Mouse (Mus musculus) midbrain, embryonic 11.5 days (tissue): Measurements from ENCODE around the gene Tff1. TPM values are rescaled to one million over a fixed set of nuclear protein-coding genes. Genes with fewer than 3 reads are reported as not detected.

ENCODE experiments used
- ATAC-seq: fragments of 200-750 bp; cut with Nextera tagmentation; 2 replicates; pipeline ENCODE4 v1.8.0; 2017; ENCODE audit warnings: moderate TSS enrichment, moderate library complexity; ENCODE audit not compliant: low FRiP score
- DNase-seq: peaks from one replicate; pipeline ENCODE4 v3.0.0; 2015; ENCODE audit warnings: low spot score; ENCODE audit errors: missing footprints
- H3K27ac ChIP-seq: fragments of 300-500 bp; sonication (generic); 2 replicates; pipeline ENCODE4 v1.5.1; 2014; ENCODE audit warnings: low read depth, low read length
- H3K27me3 ChIP-seq: fragments of 300-500 bp; sonication (generic); 2 replicates; pipeline ENCODE4 v1.6.1; 2014; ENCODE audit warnings: mild to moderate bottlenecking, low read length, moderate library complexity, mixed read lengths; ENCODE audit not compliant: control insufficient read depth, insufficient read depth
- H3K36me3 ChIP-seq: fragments of 300-500 bp; sonication (generic); 2 replicates; pipeline ENCODE4 v1.6.1; 2014; ENCODE audit warnings: mild to moderate bottlenecking, low read length, moderate library complexity, mixed read lengths; ENCODE audit not compliant: control insufficient read depth, insufficient read depth
- H3K4me1 ChIP-seq: fragments of 300-500 bp; sonication (generic); 2 replicates; pipeline ENCODE4 v1.6.1; 2014; ENCODE audit warnings: low read length; ENCODE audit not compliant: control insufficient read depth, insufficient read depth
- H3K4me2 ChIP-seq: fragments of 300-500 bp; sonication (generic); 2 replicates; pipeline ENCODE4 v1.6.1; 2014; ENCODE audit warnings: mild to moderate bottlenecking, moderate library complexity
- H3K4me3 ChIP-seq: fragments of 300-500 bp; sonication (generic); 2 replicates; pipeline ENCODE4 v1.5.1; 2014; ENCODE audit warnings: low read depth, low read length
- H3K9ac ChIP-seq: fragments of 300-500 bp; sonication (generic); 2 replicates; pipeline ENCODE4 v1.6.1; 2014; ENCODE audit warnings: low read length
- H3K9me3 ChIP-seq: fragments of 300-500 bp; sonication (generic); 2 replicates; pipeline ENCODE4 v1.6.1; 2016; ENCODE audit warnings: low read length; ENCODE audit not compliant: control insufficient read depth
- WGBS: fragments of 180-500 bp; shearing (Covaris S2); extraction: QIAGEN DNeasy Blood & Tissue Kit; methylation state at CpG from one replicate; pipeline ENCODE4 v1.1.7; 2014; 5-methylcytosine and 5-hydroxymethylcytosine counted together
- polyA plus RNA-seq: library from polyadenylated mRNA; unstranded; fragments of >200 nt; fragmentation: Nextera tagmentation; extraction: Ambion mirVana; gene quantifications from 2 replicates; pipeline ENCODE4 v1.2.1, GENCODE M21; 2014

The Tff1 gene
- polyA plus RNA-seq, 1 experiment from 2014 or later: not detected

- H3K9me3 ChIP-seq: no peaks in the 10 kb centered on the region
- ATAC-seq: no peak
- WGBS: 93% methylated on average over 7 of the region's 7 CpGs
Measured at GRCm38 (mm10) chr17:31142116-31142515, 23.0 kb downstream of the Tff1 start.

GRCm38 (mm10) chr17:31138398-31138797 lies 26.7 kb downstream of the Tff1 start:
- 15% methylated on average over 5 of the region's 5 CpGs for WGBS
- no peaks in the 10 kb centered on the region for H3K27me3 ChIP-seq
- H3K9me3 ChIP-seq: no peaks in the 10 kb centered on the region
- H3K36me3 ChIP-seq: no peaks in the 10 kb centered on the region
- H3K4me1 ChIP-seq: no peaks in the 10 kb centered on the region
- ATAC-seq: no peak
- H3K9ac ChIP-seq: no peak overlapping the region
- H3K4me3 ChIP-seq: no peak overlapping the region
- DNase-seq: no peak
- no peak overlapping the region for H3K27ac ChIP-seq
- no peak overlapping the region for H3K4me2 ChIP-seq

More at GRCm38 (mm10) chr17:31142116-31142515, 23.0 kb downstream of the Tff1 start:
- no peak overlapping the region for H3K27ac ChIP-seq
- no peak overlapping the region for H3K9ac ChIP-seq
- no peak overlapping the region for H3K4me2 ChIP-seq
- H3K4me1 ChIP-seq: no peaks in the 10 kb centered on the region
- no peaks in the 10 kb centered on the region for H3K27me3 ChIP-seq
- H3K36me3 ChIP-seq: no peaks in the 10 kb centered on the region
- no peak overlapping the region for H3K4me3 ChIP-seq
- DNase-seq: no peak

GRCm38 (mm10) chr17:31136821-31137220 lies 28.3 kb downstream of the Tff1 start:
- Histone ChIP-seq H3K27ac (no peak overlapping the region), H3K4me2 (no peak overlapping the region), H3K36me3 (no peaks in the 10 kb centered on the region), H3K9ac (no peak overlapping the region), H3K27me3 (no peaks in the 10 kb centered on the region), H3K4me3 (no peak overlapping the region), H3K4me1 (no peaks in the 10 kb centered on the region), H3K9me3 (no peaks in the 10 kb centered on the region)
- DNase-seq (no peak), ATAC-seq (no peak)
- 96% methylated on average over 1 of the region's 1 CpGs for WGBS

- Histone ChIP-seq H3K4me3 (no peak overlapping the region), H3K9me3 (no peaks in the 10 kb centered on the region), H3K4me2 (no peak overlapping the region), H3K27ac (no peak overlapping the region), H3K27me3 (no peaks in the 10 kb centered on the region), H3K9ac (no peak overlapping the region), H3K36me3 (no peaks in the 10 kb centered on the region), H3K4me1 (no peaks in the 10 kb centered on the region)
- 65% methylated on average over 3 of the region's 3 CpGs for WGBS
- DNase-seq: no peak
- ATAC-seq: no peak
Measured at GRCm38 (mm10) chr17:31136291-31136690, 28.8 kb downstream of the Tff1 start.

GRCm38 (mm10) chr17:31134913-31135312 lies 30.2 kb downstream of the Tff1 start:
- Histone ChIP-seq H3K9ac (no peak overlapping the region), H3K4me2 (no peak overlapping the region), H3K27ac (no peak overlapping the region), H3K4me1 (no peaks in the 10 kb centered on the region), H3K36me3 (no peaks in the 10 kb centered on the region), H3K27me3 (no peaks in the 10 kb centered on the region), H3K9me3 (no peaks in the 10 kb centered on the region), H3K4me3 (no peak overlapping the region)
- WGBS: 81% methylated on average over 6 of the region's 6 CpGs
- ATAC-seq (no peak), DNase-seq (no peak)

- WGBS: 86% methylated on average over 15 of the region's 15 CpGs
- no peaks in the 10 kb centered on the region for H3K27me3 ChIP-seq
Measured at GRCm38 (mm10) chr17:31133776-31134175, 31.3 kb downstream of the Tff1 start.

GRCm38 (mm10) chr17:31131269-31131821 lies 33.7 kb downstream of the Tff1 start:
- Histone ChIP-seq H3K9ac (no peak overlapping the region), H3K9me3 (no peaks in the 10 kb centered on the region), H3K27me3 (no peaks in the 10 kb centered on the region), H3K4me1 (peaks cover 5% of the 10 kb centered on the region; the same call in 1 of the 2 replicates), H3K27ac (no peak overlapping the region), H3K4me2 (no peak overlapping the region), H3K4me3 (no peak overlapping the region), H3K36me3 (no peaks in the 10 kb centered on the region; the same call in 1 of the 2 replicates)
- 90% methylated on average over 10 of the region's 10 CpGs for WGBS
- DNase-seq: no peak
- ATAC-seq: no peak

More at GRCm38 (mm10) chr17:31133776-31134175, 31.3 kb downstream of the Tff1 start:
- no peak overlapping the region for H3K4me3 ChIP-seq
- DNase-seq (no peak), ATAC-seq (no peak)
- H3K9ac ChIP-seq: no peak overlapping the region
- H3K4me2 ChIP-seq: no peak overlapping the region
- H3K9me3 ChIP-seq: no peaks in the 10 kb centered on the region
- no peaks in the 10 kb centered on the region for H3K36me3 ChIP-seq
- no peak overlapping the region for H3K27ac ChIP-seq
- H3K4me1 ChIP-seq: peaks cover 5% of the 10 kb centered on the region; the same call in 1 of the 2 replicates

- no peak for DNase-seq
Measured at GRCm38 (mm10) chr17:31129452-31129851, 35.6 kb downstream of the Tff1 start, which contains the start of gene Tff3. TSS of gene Tff3 (minus strand) at chr17:31129646.

GRCm38 (mm10) chr17:31128708-31129318 lies 36.3 kb downstream of the Tff1 start:
- 86% methylated on average over 9 of the region's 9 CpGs for WGBS
- DNase-seq (no peak), ATAC-seq (no peak)
- Histone ChIP-seq H3K9ac (no peak overlapping the region), H3K4me3 (no peak overlapping the region), H3K36me3 (no peaks in the 10 kb centered on the region; the same call in 1 of the 2 replicates), H3K27me3 (no peaks in the 10 kb centered on the region), H3K4me1 (peaks cover 5% of the 10 kb centered on the region; the same call in 1 of the 2 replicates), H3K4me2 (no peak overlapping the region), H3K9me3 (no peaks in the 10 kb centered on the region), H3K27ac (no peak overlapping the region)

More at GRCm38 (mm10) chr17:31129452-31129851, 35.6 kb downstream of the Tff1 start, which contains the start of gene Tff3:
- no peak within 1 kb of the TSS for H3K9ac ChIP-seq
- peak; percentile 59; the same call in 1 of the 2 replicates for ATAC-seq
- WGBS: 20% methylated on average over 2 of the region's 2 CpGs
- no peaks in the 10 kb centered on the region for H3K27me3 ChIP-seq
- H3K9me3 ChIP-seq: no peaks in the 10 kb centered on the region
- no peaks in the 10 kb centered on the region; the same call in 1 of the 2 replicates for H3K36me3 ChIP-seq
- no peak within 1 kb of the TSS for H3K27ac ChIP-seq
- no peak within 1 kb of the TSS for H3K4me2 ChIP-seq
- H3K4me3 ChIP-seq: no peak within 1 kb of the TSS
- H3K4me1 ChIP-seq: peaks cover 5% of the 10 kb centered on the region; the same call in 1 of the 2 replicates
